Mouse (Mus musculus): ENCODE data around the gene Men1. TPM values are rescaled to one million over a fixed set of nuclear protein-coding genes. Genes with fewer than 3 reads are reported as not detected.

Men1 gene
- polyA plus RNA-seq, 1 experiment = 51.0 TPM

- TF ChIP-seq MYOD1 (IDR thresholded peaks at IDR 0.05; ENCODE audit: control insufficient read depth, insufficient read length, low read depth) (no peak), CTCF (IDR thresholded peaks at IDR 0.05; ENCODE audit: control insufficient read depth, insufficient read depth, insufficient read length) (no peak), FOSL1 (IDR thresholded peaks at IDR 0.05; ENCODE audit: insufficient read depth, low read length, poor library complexity, severe bottlenecking) (no peak)
- Histone ChIP-seq H3ac (ENCODE audit: control insufficient read depth, insufficient read length, low read depth) (no peak overlapping the region), H3K27me3 (ENCODE audit: control insufficient read depth, insufficient read depth, insufficient read length) (no peaks in the 10 kb centered on the region), H3K79me2 (ENCODE audit: control insufficient read depth, insufficient read depth) (no peaks in the 10 kb centered on the region), H3K36me3 (ENCODE audit: control insufficient read depth, insufficient read depth) (no peaks in the 10 kb centered on the region), H3K4me3 (ENCODE audit: insufficient read depth, poor library complexity, severe bottlenecking) (no peak overlapping the region), H3K79me3 (ENCODE audit: low read depth) (no peaks in the 10 kb centered on the region)
Measured at GRCm38 (mm10) chr19:6354030-6354429, 19.3 kb downstream of the Men1 start.

GRCm38 (mm10) chr19:6361291-6361690, 26.5 kb downstream of the Men1 start:
- Histone ChIP-seq H3K4me3 (ENCODE audit: insufficient read depth, poor library complexity, severe bottlenecking) (no peak overlapping the region), H3ac (ENCODE audit: control insufficient read depth, insufficient read length, low read depth) (no peak overlapping the region), H3K27me3 (ENCODE audit: control insufficient read depth, insufficient read depth, insufficient read length) (no peaks in the 10 kb centered on the region), H3K79me2 (ENCODE audit: control insufficient read depth, insufficient read depth) (peaks cover 26% of the 10 kb centered on the region), H3K36me3 (ENCODE audit: control insufficient read depth, insufficient read depth) (peaks cover 19% of the 10 kb centered on the region), H3K79me3 (ENCODE audit: low read depth) (peaks cover 19% of the 10 kb centered on the region)
- no peak for TF ChIP-seq CTCF (IDR thresholded peaks at IDR 0.05; ENCODE audit: control insufficient read depth, insufficient read depth, insufficient read length)
- no peak for TF ChIP-seq MAX (IDR thresholded peaks at IDR 0.05)
- TF ChIP-seq MYOG (IDR thresholded peaks at IDR 0.05; ENCODE audit: control insufficient read depth, extremely low read depth, insufficient read length) = no peak
- no peak for TF ChIP-seq USF1 (IDR thresholded peaks at IDR 0.05; ENCODE audit: low read depth)
- no peak for TF ChIP-seq CEBPB (IDR thresholded peaks at IDR 0.05; ENCODE audit: low read depth)
- no peak for TF ChIP-seq FOSL1 (IDR thresholded peaks at IDR 0.05; ENCODE audit: insufficient read depth, low read length, poor library complexity, severe bottlenecking)
- TF ChIP-seq MYOD1 (IDR thresholded peaks at IDR 0.05; ENCODE audit: control insufficient read depth, insufficient read length, low read depth) = no peak

GRCm38 (mm10) chr19:6363091-6363410, 28.3 kb downstream of the Men1 start:
- H3K79me2 ChIP-seq (ENCODE audit: control insufficient read depth, insufficient read depth) = peaks cover 44% of the 10 kb centered on the region
- H3K27me3 ChIP-seq (ENCODE audit: control insufficient read depth, insufficient read depth, insufficient read length) = no peaks in the 10 kb centered on the region
- H3K4me3 ChIP-seq (ENCODE audit: insufficient read depth, poor library complexity, severe bottlenecking) = peak overlapping the region; percentile 96
- peak overlapping the region; percentile 40 for H3ac ChIP-seq (ENCODE audit: control insufficient read depth, insufficient read length, low read depth)
- peaks cover 37% of the 10 kb centered on the region for H3K36me3 ChIP-seq (ENCODE audit: control insufficient read depth, insufficient read depth)
- H3K79me3 ChIP-seq (ENCODE audit: low read depth) = peaks cover 37% of the 10 kb centered on the region
- no peak for TF ChIP-seq MYOD1 (IDR thresholded peaks at IDR 0.05; ENCODE audit: control insufficient read depth, insufficient read length, low read depth)
- no peak for TF ChIP-seq USF1 (IDR thresholded peaks at IDR 0.05; ENCODE audit: low read depth)
- TF ChIP-seq CTCF (IDR thresholded peaks at IDR 0.05; ENCODE audit: control insufficient read depth, insufficient read depth, insufficient read length) = no peak
- TF ChIP-seq MAX (IDR thresholded peaks at IDR 0.05) = no peak
- TF ChIP-seq FOSL1 (IDR thresholded peaks at IDR 0.05; ENCODE audit: insufficient read depth, low read length, poor library complexity, severe bottlenecking) = no peak
- no peak for TF ChIP-seq MYOG (IDR thresholded peaks at IDR 0.05; ENCODE audit: control insufficient read depth, extremely low read depth, insufficient read length)
- no peak for TF ChIP-seq CEBPB (IDR thresholded peaks at IDR 0.05; ENCODE audit: low read depth)

- no peak for TF ChIP-seq USF1 (IDR thresholded peaks at IDR 0.05; ENCODE audit: low read depth)
- no peak for TF ChIP-seq MYOD1 (IDR thresholded peaks at IDR 0.05; ENCODE audit: control insufficient read depth, insufficient read length, low read depth)
- no peak for TF ChIP-seq FOSL1 (IDR thresholded peaks at IDR 0.05; ENCODE audit: insufficient read depth, low read length, poor library complexity, severe bottlenecking)
- no peak for TF ChIP-seq CTCF (IDR thresholded peaks at IDR 0.05; ENCODE audit: control insufficient read depth, insufficient read depth, insufficient read length)
- TF ChIP-seq MYOG (IDR thresholded peaks at IDR 0.05; ENCODE audit: control insufficient read depth, extremely low read depth, insufficient read length) = no peak
- TF ChIP-seq CEBPB (IDR thresholded peaks at IDR 0.05; ENCODE audit: low read depth) = no peak
- no peak for TF ChIP-seq MAX (IDR thresholded peaks at IDR 0.05)
- peak within 1 kb of the TSS; percentile 96 for H3K4me3 ChIP-seq (ENCODE audit: insufficient read depth, poor library complexity, severe bottlenecking)
- peaks cover 50% of the 10 kb centered on the region for H3K79me2 ChIP-seq (ENCODE audit: control insufficient read depth, insufficient read depth)
- no peaks in the 10 kb centered on the region for H3K27me3 ChIP-seq (ENCODE audit: control insufficient read depth, insufficient read depth, insufficient read length)
- H3K79me3 ChIP-seq (ENCODE audit: low read depth) = peaks cover 43% of the 10 kb centered on the region
- peak within 1 kb of the TSS; percentile 93 for H3ac ChIP-seq (ENCODE audit: control insufficient read depth, insufficient read length, low read depth)
- peaks cover 42% of the 10 kb centered on the region for H3K36me3 ChIP-seq (ENCODE audit: control insufficient read depth, insufficient read depth)
Measured at GRCm38 (mm10) chr19:6363411-6364240, 28.8 kb downstream of the Men1 start, which contains the start of gene Sf1. Gene Sf1 (plus strand): TSS chr19:6363690.

- Histone ChIP-seq H3K79me3 (ENCODE audit: low read depth) (peaks cover 50% of the 10 kb centered on the region), H3K36me3 (ENCODE audit: control insufficient read depth, insufficient read depth) (peaks cover 48% of the 10 kb centered on the region), H3K27me3 (ENCODE audit: control insufficient read depth, insufficient read depth, insufficient read length) (no peaks in the 10 kb centered on the region), H3ac (ENCODE audit: control insufficient read depth, insufficient read length, low read depth) (peak overlapping the region; percentile 93), H3K4me3 (ENCODE audit: insufficient read depth, poor library complexity, severe bottlenecking) (peak overlapping the region; percentile 96), H3K79me2 (ENCODE audit: control insufficient read depth, insufficient read depth) (peaks cover 57% of the 10 kb centered on the region)
- TF ChIP-seq CTCF (IDR thresholded peaks at IDR 0.05; ENCODE audit: control insufficient read depth, insufficient read depth, insufficient read length) (no peak), FOSL1 (IDR thresholded peaks at IDR 0.05; ENCODE audit: insufficient read depth, low read length, poor library complexity, severe bottlenecking) (no peak), MYOD1 (IDR thresholded peaks at IDR 0.05; ENCODE audit: control insufficient read depth, insufficient read length, low read depth) (peak; percentile 52), MAX (IDR thresholded peaks at IDR 0.05) (peak; percentile 17), CEBPB (IDR thresholded peaks at IDR 0.05; ENCODE audit: low read depth) (peak; percentile 75)
Measured at GRCm38 (mm10) chr19:6364317-6364725, 29.5 kb downstream of the Men1 start.
